Mouse (Mus musculus): ENCODE measurements around the gene Fbln2. TPM values are rescaled to one million over a fixed set of nuclear protein-coding genes. Genes with fewer than 3 reads are reported as not detected.

Gene Fbln2
- polyA plus RNA-seq, 1 experiment, result 12.6 TPM

DNA sequence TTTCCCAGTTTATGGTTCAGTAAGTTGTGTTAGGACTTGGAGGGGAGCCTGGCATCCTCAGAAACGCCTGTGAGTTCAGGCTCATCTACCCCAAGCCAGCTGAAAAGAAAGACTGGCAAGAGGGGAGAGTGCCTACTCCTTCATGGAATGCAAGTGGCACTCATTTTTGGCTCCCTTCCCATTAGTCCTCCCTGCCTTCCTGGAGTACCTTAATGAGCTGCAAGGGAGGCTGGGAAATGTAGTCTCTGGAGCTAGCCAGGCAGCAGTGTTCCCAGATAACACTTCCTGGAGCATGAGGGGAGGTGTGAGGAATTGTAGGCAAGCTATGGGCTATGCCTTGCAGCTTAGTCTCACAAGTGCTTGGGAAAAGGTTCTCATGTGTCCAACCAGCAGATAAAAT lies 95.7 kb downstream of the Fbln2 start:
- H3K27me3 ChIP-seq (replicated peaks; ENCODE audit: control insufficient read depth, insufficient read depth, low read length), result no peaks in the 10 kb centered on the region
- H3K4me3 ChIP-seq (ENCODE audit: insufficient read depth, low read depth, low read length), result no peak overlapping the region
- no peaks in the 10 kb centered on the region for H3K36me3 ChIP-seq (ENCODE audit: control insufficient read depth, insufficient read depth, low read length)
- TF ChIP-seq POLR2A (IDR thresholded peaks at IDR 0.05; ENCODE audit: low read depth, low read length) (no peak), CTCF (conservative IDR thresholded peaks at IDR 0.05; ENCODE audit: insufficient read depth, insufficient read length, low read depth, low read length) (no peak)
- no peaks in the 10 kb centered on the region for H3K4me1 ChIP-seq (ENCODE audit: control insufficient read depth, insufficient read depth, low read length)
- 29% methylated on average over 1 of the region's 1 CpGs for WGBS
- DNase-seq, result peak; percentile 22
- H3K27ac ChIP-seq (ENCODE audit: insufficient read depth, low read depth, low read length), result no peak overlapping the region

DNA sequence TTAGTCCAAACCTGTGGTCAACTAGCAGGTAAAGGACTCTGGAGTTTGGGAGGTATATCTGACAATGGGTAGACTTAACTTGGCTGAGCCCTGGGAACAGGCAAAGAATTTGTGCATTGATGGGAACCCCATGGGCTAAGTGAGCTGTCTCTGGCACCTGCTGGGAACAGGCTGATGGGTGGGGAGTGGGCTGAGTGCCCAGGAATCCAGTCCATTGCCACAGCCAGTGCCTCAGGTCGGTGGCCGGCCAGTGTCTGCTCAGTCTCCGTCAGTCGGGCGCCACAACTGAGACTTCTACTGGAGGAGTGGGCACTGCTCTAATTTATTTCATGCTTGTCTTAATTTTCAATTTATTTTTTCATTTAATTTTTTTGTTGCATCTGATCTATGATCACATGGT lies 98.9 kb downstream of the Fbln2 start:
- H3K27ac ChIP-seq (ENCODE audit: insufficient read depth, low read depth, low read length), result no peak overlapping the region
- H3K4me3 ChIP-seq (ENCODE audit: insufficient read depth, low read depth, low read length), result no peak overlapping the region
- TF ChIP-seq POLR2A (IDR thresholded peaks at IDR 0.05; ENCODE audit: low read depth, low read length) (no peak), CTCF (conservative IDR thresholded peaks at IDR 0.05; ENCODE audit: insufficient read depth, insufficient read length, low read depth, low read length) (no peak)
- H3K4me1 ChIP-seq (ENCODE audit: control insufficient read depth, insufficient read depth, low read length), result no peaks in the 10 kb centered on the region
- H3K27me3 ChIP-seq (replicated peaks; ENCODE audit: control insufficient read depth, insufficient read depth, low read length), result no peaks in the 10 kb centered on the region
- 87% methylated on average over 5 of the region's 5 CpGs for WGBS
- no peaks in the 10 kb centered on the region for H3K36me3 ChIP-seq (ENCODE audit: control insufficient read depth, insufficient read depth, low read length)
- DNase-seq, result no peak

DNA sequence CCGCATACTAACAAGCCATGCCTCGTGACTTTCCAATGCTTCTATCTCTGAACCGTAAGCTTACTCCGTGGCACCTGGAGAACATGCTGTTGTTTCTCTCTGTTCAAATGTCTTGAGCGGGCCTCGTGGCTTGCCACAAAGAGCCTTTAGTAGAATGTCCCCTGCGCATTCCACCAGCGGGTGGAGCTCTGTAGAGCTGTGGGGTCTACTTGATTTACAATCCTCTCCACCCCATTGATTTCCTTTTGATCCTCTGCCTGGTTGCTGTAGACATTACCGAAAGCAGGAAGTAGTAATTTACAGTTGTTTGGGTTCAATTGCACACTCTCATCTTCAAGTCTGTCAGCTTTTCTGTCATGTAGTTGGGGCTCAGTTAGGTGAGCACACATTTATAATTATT lies 100.2 kb downstream of the Fbln2 start:
- H3K4me1 ChIP-seq (ENCODE audit: control insufficient read depth, insufficient read depth, low read length), result no peaks in the 10 kb centered on the region
- WGBS, result 35% methylated on average over 9 of the region's 9 CpGs
- no peak for TF ChIP-seq POLR2A (IDR thresholded peaks at IDR 0.05; ENCODE audit: low read depth, low read length)

More for the DNA sequence above, 100.2 kb downstream of the Fbln2 start:
- H3K27me3 ChIP-seq (replicated peaks; ENCODE audit: control insufficient read depth, insufficient read depth, low read length), result no peaks in the 10 kb centered on the region
- no peak for DNase-seq
- no peaks in the 10 kb centered on the region for H3K36me3 ChIP-seq (ENCODE audit: control insufficient read depth, insufficient read depth, low read length)
- H3K27ac ChIP-seq (ENCODE audit: insufficient read depth, low read depth, low read length), result no peak overlapping the region
- no peak overlapping the region for H3K4me3 ChIP-seq (ENCODE audit: insufficient read depth, low read depth, low read length)

Other genes with a start within 250 kb of the Fbln2 start
- gene Iqsec1, start 223.8 kb upstream of the Fbln2 start, polyA plus RNA-seq (2012; rRNA removed), result 149 and 162 TPM in 2 replicates
- 16.7 and 18.5 TPM in 2 replicates for gene Nup210, start 95.6 kb upstream of the Fbln2 start, polyA plus RNA-seq (2012; rRNA removed)
- gene Hdac11, start 55.8 kb upstream of the Fbln2 start, polyA plus RNA-seq (2012; rRNA removed), result 43.5 and 46.7 TPM in 2 replicates
- 0.03 and 0.05 TPM in 2 replicates for gene Wnt7a, start 198.9 kb downstream of the Fbln2 start, polyA plus RNA-seq (2012; rRNA removed)